26 mouse cellular contexts compared by ENCODE assay signal in the genomic region with DNA sequence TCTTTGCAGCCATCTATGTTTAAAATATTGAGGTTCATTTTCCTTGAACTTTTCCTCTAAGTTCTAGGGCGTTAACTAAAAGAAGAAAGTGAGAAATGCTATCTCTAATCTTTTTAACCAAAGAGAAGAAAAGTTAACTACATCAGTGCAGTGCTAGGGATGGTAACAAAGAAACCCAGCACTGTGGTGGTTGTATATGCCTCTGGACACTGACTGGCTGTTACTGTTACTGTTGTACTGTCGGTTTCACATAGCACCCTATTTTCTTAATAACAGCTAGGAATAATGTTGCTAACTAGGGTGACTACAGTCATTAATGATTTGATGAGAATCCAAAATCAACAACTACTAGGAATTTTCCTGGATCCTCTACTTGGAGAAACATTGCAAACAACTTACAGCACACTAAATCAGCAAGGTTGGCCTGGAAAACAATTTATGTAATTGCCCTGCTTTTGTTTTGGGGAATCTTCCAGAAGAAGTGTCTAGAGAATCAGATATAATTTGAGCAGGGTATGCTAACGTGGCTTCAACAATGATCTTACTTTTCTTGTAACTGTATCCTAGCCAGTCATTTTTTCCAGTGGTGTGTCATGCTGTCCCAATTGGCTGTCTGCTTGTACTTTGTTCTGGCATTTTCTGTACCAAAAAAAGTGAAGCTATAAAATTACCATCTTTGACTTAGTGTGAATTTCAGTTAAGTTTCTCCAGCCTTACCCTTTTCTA. TPM values are rescaled to one million over a fixed set of nuclear protein-coding genes. Genes with fewer than 3 reads are reported as not detected.
DNase-seq lines count a peak whose midpoint lies in the region; ATAC-seq and TF ChIP-seq lines count a peak whose summit lies in the region.
"Had no signal": no experiment of that assay in that cellular context is flagged by ENCODE, and none has a peak within 500 bp of the region (broad histone marks: within the 10 kb centered on the region; RNA-seq: fewer than 3 reads in every experiment).

No protein-coding gene starts in this region.

- no peak for ATAC-seq in kidney, embryonic 15.5 days (replicated peaks; ENCODE audit: low FRiP score)
- ATAC-seq in lung, postnatal 0 days: no peak; the same call in 1 of the 2 replicates
- ATAC-seq: forebrain, postnatal 0 days; liver, embryonic 12.5 days had no signal

- peak overlapping the region; percentile 23 for H3K27ac ChIP-seq in kidney, embryonic 15.5 days
- H3K27ac ChIP-seq in lung, postnatal 0 days (ENCODE audit: low read length): no peak overlapping the region
- H3K27ac ChIP-seq: forebrain, embryonic 10.5 days; heart, embryonic 10.5 days; hindbrain, embryonic 13.5 days; limb, embryonic 13.5 days; liver, embryonic 12.5 days; midbrain, embryonic 12.5 days had no signal

- no peak overlapping the region for H3K4me3 ChIP-seq in kidney, embryonic 15.5 days (replicated peaks)
- no peak overlapping the region for H3K4me3 ChIP-seq in lung, postnatal 0 days (ENCODE audit: low read depth, low read length)
- H3K4me3 ChIP-seq: forebrain, embryonic 10.5 days; heart, embryonic 10.5 days; hindbrain, embryonic 13.5 days; limb, embryonic 13.5 days; liver, embryonic 12.5 days; midbrain, embryonic 12.5 days had no signal

- H3K4me2 ChIP-seq in kidney, embryonic 15.5 days: no peak overlapping the region
- H3K4me2 ChIP-seq in lung, postnatal 0 days (replicated peaks; ENCODE audit: low read depth, low read length): no peak overlapping the region
- H3K4me2 ChIP-seq: hindbrain, embryonic 13.5 days; limb, embryonic 13.5 days; liver, embryonic 12.5 days; midbrain, embryonic 12.5 days had no signal

- H3K9ac ChIP-seq in kidney, embryonic 15.5 days: no peak overlapping the region
- H3K9ac ChIP-seq in lung, postnatal 0 days (replicated peaks; ENCODE audit: low read depth): no peak overlapping the region
- H3K9ac ChIP-seq: forebrain, postnatal 0 days; hindbrain, embryonic 13.5 days; limb, embryonic 13.5 days; liver, embryonic 12.5 days; midbrain, embryonic 12.5 days had no signal

- TF ChIP-seq EP300 in lung, postnatal 0 days (IDR thresholded peaks at IDR 0.05): no peak

- peak; percentile 90 for DNase-seq in heart, adult 11 months
- DNase-seq in heart, postnatal 10 days: no peak
- no peak for DNase-seq in kidney, postnatal 14 days
- DNase-seq in lung, postnatal 25 days (ENCODE audit: low spot score): peak; percentile 23
- no peak for DNase-seq in lung, postnatal 0 days (ENCODE audit: low spot score)
- DNase-seq in skeletal muscle tissue, adult 2 months (ENCODE audit: low read depth, low spot score): peak; percentile 74
- DNase-seq in urinary bladder, adult 2 months (ENCODE audit: low spot score): no peak
- DNase-seq: adrenal gland, postnatal 14 days; cerebellum, adult 8-10 months; cerebellum, postnatal 36 days; embryo, embryonic 11 days; forebrain, postnatal 0 days; kidney, adult 18-20 months; layer of hippocampus, adult 9-11 months; lung, postnatal 14 days; right cerebral cortex, postnatal 14 days; spleen, adult 18-20 months had no signal

- no peaks in the 10 kb centered on the region for H3K4me1 ChIP-seq in kidney, embryonic 15.5 days
- H3K4me1 ChIP-seq in lung, postnatal 0 days (ENCODE audit: insufficient read depth, low read depth, low read length): no peaks in the 10 kb centered on the region
- H3K4me1 ChIP-seq: forebrain, embryonic 10.5 days; heart, embryonic 10.5 days; hindbrain, embryonic 13.5 days; limb, embryonic 13.5 days; liver, embryonic 12.5 days; midbrain, embryonic 12.5 days had no signal

- no peaks in the 10 kb centered on the region for H3K36me3 ChIP-seq in kidney, embryonic 15.5 days
- H3K36me3 ChIP-seq in lung, postnatal 0 days (ENCODE audit: insufficient read depth, low read length): no peaks in the 10 kb centered on the region
- H3K36me3 ChIP-seq: forebrain, embryonic 10.5 days; heart, embryonic 10.5 days; hindbrain, embryonic 13.5 days; limb, embryonic 13.5 days; liver, embryonic 12.5 days; midbrain, embryonic 12.5 days had no signal

- H3K27me3 ChIP-seq in kidney, embryonic 15.5 days: no peaks in the 10 kb centered on the region
- no peaks in the 10 kb centered on the region for H3K27me3 ChIP-seq in lung, postnatal 0 days (replicated peaks; ENCODE audit: insufficient read depth, low read length)
- H3K27me3 ChIP-seq: hindbrain, embryonic 13.5 days; limb, embryonic 13.5 days; liver, embryonic 12.5 days; midbrain, embryonic 12.5 days had no signal

- TF ChIP-seq CTCF in lung, postnatal 0 days (IDR thresholded peaks at IDR 0.05): no peak

- intact Hi-C loops in heart, postnatal 10 days (cut with DNase I): no loop called here

- H3K9me3 ChIP-seq in kidney, embryonic 15.5 days (replicated peaks): no peaks in the 10 kb centered on the region
- no peaks in the 10 kb centered on the region for H3K9me3 ChIP-seq in lung, postnatal 0 days (ENCODE audit: low read length)
- H3K9me3 ChIP-seq: forebrain, embryonic 10.5 days; heart, embryonic 10.5 days; hindbrain, embryonic 13.5 days; limb, embryonic 13.5 days; liver, embryonic 12.5 days; midbrain, embryonic 12.5 days had no signal

- WGBS in kidney, embryonic 15.5 days: 46% methylated on average over 3 of the region's 3 CpGs
- 52% methylated on average over 3 of the region's 3 CpGs for WGBS in lung, postnatal 0 days

RNA-seq across cellular contexts. Expression of a gene that starts 11.8 kb away (rescaled TPM):
- total RNA-seq in heart, postnatal 10 days (2021): 1,000 to 10,000 TPM; 1,780 to 1,796 TPM
- polyA plus RNA-seq in kidney, embryonic 15.5 days (2015; fragmentation: Nextera tagmentation; extraction: Ambion mirVana): 868 and 1,221 TPM in 2 replicates
- polyA plus RNA-seq in lung, postnatal 0 days (2015; fragmentation: Nextera tagmentation; extraction: Ambion mirVana): 600 and 623 TPM in 2 replicates
- polyA plus RNA-seq in urinary bladder, adult 2 months (2012; rRNA removed): 1,652 and 1,995 TPM in 2 replicates
- total RNA-seq: MEL; monocyte, adult 5-6 weeks had no signal

Comparison
In these comparisons a context has a peak if more than half of its experiments do, and no peak if none do; other contexts are left out.
1. DNase-seq: peak in heart, adult 11 months (single experiment), lung, postnatal 25 days (single experiment) and skeletal muscle tissue, adult 2 months (single experiment); none in heart, postnatal 10 days (0 of 2), kidney, postnatal 14 days (single experiment), lung, postnatal 0 days (single experiment) and urinary bladder, adult 2 months (single experiment).